Mouse (Mus musculus) brain, embryonic 14.5 days (tissue): Measurements from ENCODE around the gene Gpc3. TPM values are rescaled to one million over a fixed set of nuclear protein-coding genes. Genes with fewer than 3 reads are reported as not detected.
A peak's percentile ranks its signal among the peaks of the same experiment; 100 is the strongest.

Source experiments
- DNase-seq: peaks from one replicate; pipeline ENCODE4 v3.0.0-alpha.2; 2011; ENCODE audit warnings: low read depth
- CTCF ChIP-seq: fragments of 200-500 bp; IDR thresholded peaks from 2 replicates; pipeline ENCODE4 v1.5.1; 2012; ENCODE audit warnings: inconsistent platforms, mild to moderate bottlenecking, moderate library complexity, borderline replicate concordance; ENCODE audit not compliant: insufficient read depth, insufficient read length; ENCODE audit errors: extremely low read depth
- POLR2A ChIP-seq: fragments of 200-500 bp; IDR thresholded peaks from 2 replicates; pipeline ENCODE4 v1.6.1; 2012; ENCODE audit warnings: mild to moderate bottlenecking, inconsistent platforms, borderline replicate concordance; ENCODE audit not compliant: poor library complexity, insufficient read depth, insufficient read length, severe bottlenecking; ENCODE audit errors: extremely low read depth
- polyA plus RNA-seq: library from polyadenylated mRNA; depleted of rRNA; stranded (reverse); fragments of >200 nt; gene quantifications from 2 replicates; pipeline ENCODE4 v1.2.3, GENCODE M21; 2012; rRNA removed

Gpc3 gene
- polyA plus RNA-seq = 39.1 and 71.1 TPM in 2 replicates

- no peak for DNase-seq
- no peak for TF ChIP-seq CTCF
- no peak for TF ChIP-seq POLR2A
Measured at GRCm38 (mm10) chrX:52613328-52614030, at the start of gene Gpc3. Gene Gpc3, minus strand, starts transcription at chrX:52613950.

- DNase-seq = peak; percentile 80
Measured at GRCm38 (mm10) chrX:52651975-52652374, 38.2 kb upstream of the Gpc3 start.

GRCm38 (mm10) chrX:52651472-52651948 is 37.8 kb upstream of the Gpc3 start:
- TF ChIP-seq POLR2A = no peak
- peak; percentile 16; the same call in 1 of the 2 replicates for TF ChIP-seq CTCF
- peak; percentile 56 for DNase-seq

More at GRCm38 (mm10) chrX:52651975-52652374, 38.2 kb upstream of the Gpc3 start:
- TF ChIP-seq CTCF (peak; percentile 59; the same call in 1 of the 2 replicates), POLR2A (no peak)

GRCm38 (mm10) chrX:52648910-52649785 is 35.4 kb upstream of the Gpc3 start:
- TF ChIP-seq CTCF = no peak
- no peak for TF ChIP-seq POLR2A
- DNase-seq = peak; percentile 78

- no peak for TF ChIP-seq POLR2A
- TF ChIP-seq CTCF = no peak
- no peak for DNase-seq
Measured at GRCm38 (mm10) chrX:52644393-52644792, 30.6 kb upstream of the Gpc3 start.

- DNase-seq = no peak
- TF ChIP-seq POLR2A (no peak), CTCF (no peak)
Measured at GRCm38 (mm10) chrX:52643350-52643749, 29.6 kb upstream of the Gpc3 start.

- no peak for DNase-seq
- TF ChIP-seq CTCF (no peak), POLR2A (no peak)
Measured at GRCm38 (mm10) chrX:52642126-52642525, 28.4 kb upstream of the Gpc3 start.

GRCm38 (mm10) chrX:52637419-52637818 is 23.7 kb upstream of the Gpc3 start:
- TF ChIP-seq POLR2A (no peak), CTCF (no peak)
- no peak for DNase-seq

GRCm38 (mm10) chrX:52633976-52634375 is 20.2 kb upstream of the Gpc3 start:
- TF ChIP-seq CTCF (no peak), POLR2A (no peak)
- no peak for DNase-seq

GRCm38 (mm10) chrX:52632688-52633324 is 19.1 kb upstream of the Gpc3 start:
- TF ChIP-seq POLR2A (no peak), CTCF (no peak)
- DNase-seq = no peak

GRCm38 (mm10) chrX:52626963-52627716 is 13.4 kb upstream of the Gpc3 start:
- no peak for DNase-seq
- no peak for TF ChIP-seq POLR2A
- no peak for TF ChIP-seq CTCF
